Mouse (Mus musculus) kidney, postnatal 0 days (tissue): ENCODE measurements at regions not wholly inside any gene's neighbourhood (a gene's known extent, or its start where the extent isn't known, plus 50 kb on each side); places are given as distances from the start of the nearest gene placed in this dataset.

ENCODE experiments used
- ATAC-seq: fragments of 200-750 bp; cut with Nextera tagmentation; replicated peaks from 2 replicates; pipeline ENCODE4 v1.8.0; 2017; ENCODE audit warnings: low read depth, moderate number of reproducible peaks, moderate TSS enrichment, moderate library complexity; ENCODE audit not compliant: low FRiP score
- DNase-seq: peaks from one replicate; pipeline ENCODE4 v3.0.0-alpha.2; 2016; ENCODE audit warnings: low spot score
- H3K27ac ChIP-seq: fragments of 300-500 bp; sonication (generic); 2 replicates; pipeline ENCODE4 v1.5.1; 2014; ENCODE audit warnings: mild to moderate bottlenecking
- H3K27me3 ChIP-seq: fragments of 300-500 bp; sonication (generic); 2 replicates; pipeline ENCODE4 v1.6.1; 2014; ENCODE audit warnings: low read length, mixed read lengths; ENCODE audit not compliant: insufficient read depth
- H3K36me3 ChIP-seq: fragments of 300-500 bp; sonication (generic); 2 replicates; pipeline ENCODE4 v1.6.1; 2014; ENCODE audit warnings: low read length, mixed read lengths; ENCODE audit not compliant: insufficient read depth
- H3K4me1 ChIP-seq: fragments of 300-500 bp; sonication (generic); replicated peaks from 2 replicates; pipeline ENCODE4 v1.6.1; 2014; ENCODE audit warnings: antibody characterized with exemption, low read length, mixed read lengths; ENCODE audit not compliant: insufficient read depth
- H3K4me2 ChIP-seq: fragments of 300-500 bp; sonication (generic); 2 replicates; pipeline ENCODE4 v1.6.1; 2014; ENCODE audit warnings: mild to moderate bottlenecking, low read length, moderate library complexity, mixed read lengths
- H3K4me3 ChIP-seq: fragments of 300-500 bp; sonication (generic); replicated peaks from 2 replicates; pipeline ENCODE4 v1.5.1; 2014; ENCODE audit warnings: low read depth, low read length
- H3K9ac ChIP-seq: fragments of 300-500 bp; sonication (generic); 2 replicates; pipeline ENCODE4 v1.6.1; 2014; ENCODE audit warnings: low read depth, low read length
- H3K9me3 ChIP-seq: fragments of 300-500 bp; sonication (generic); replicated peaks from 2 replicates; pipeline ENCODE4 v1.6.1; 2016; ENCODE audit warnings: low read length, inconsistent platforms, mixed read lengths
- CTCF ChIP-seq: IDR thresholded peaks from 2 replicates; pipeline ENCODE4 v1.5.1; 2016; ENCODE audit warnings: antibody characterized with exemption, low read depth, mild to moderate bottlenecking, moderate library complexity
- WGBS: fragments of 180-500 bp; shearing (Covaris S2); extraction: QIAGEN DNeasy Blood & Tissue Kit; methylation state at CpG from one replicate; pipeline ENCODE4 v1.1.7; 2014; 5-methylcytosine and 5-hydroxymethylcytosine counted together

DNA sequence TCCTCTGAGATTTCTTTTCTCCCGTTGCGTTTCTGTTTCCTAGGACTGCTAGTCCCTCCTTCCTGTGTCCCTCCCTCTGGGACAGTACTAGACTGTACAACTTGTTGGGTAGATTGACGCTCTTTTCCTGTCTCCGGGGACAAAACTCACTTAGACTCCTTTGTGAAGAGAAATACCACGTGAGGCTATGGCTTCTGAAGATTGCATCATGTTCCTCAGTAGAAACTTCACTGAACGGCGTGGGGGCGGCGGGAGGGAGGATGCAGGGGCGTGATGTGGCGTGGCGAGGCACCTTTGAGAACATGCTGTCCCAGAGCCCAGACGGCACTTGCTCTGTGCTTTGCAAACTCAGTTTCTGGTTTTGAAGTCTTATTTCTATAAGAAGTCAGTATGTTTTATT, 78.5 kb downstream of the Spata18 start:
- Histone ChIP-seq H3K4me2 (no peak overlapping the region), H3K9me3 (no peaks in the 10 kb centered on the region), H3K4me1 (no peaks in the 10 kb centered on the region), H3K36me3 (no peaks in the 10 kb centered on the region), H3K9ac (no peak overlapping the region), H3K27ac (no peak overlapping the region), H3K27me3 (no peaks in the 10 kb centered on the region), H3K4me3 (no peak overlapping the region)
- no peak for ATAC-seq
- 58% methylated on average over 13 of the region's 13 CpGs for WGBS
- TF ChIP-seq CTCF: no peak
- peak; percentile 51 for DNase-seq

DNA sequence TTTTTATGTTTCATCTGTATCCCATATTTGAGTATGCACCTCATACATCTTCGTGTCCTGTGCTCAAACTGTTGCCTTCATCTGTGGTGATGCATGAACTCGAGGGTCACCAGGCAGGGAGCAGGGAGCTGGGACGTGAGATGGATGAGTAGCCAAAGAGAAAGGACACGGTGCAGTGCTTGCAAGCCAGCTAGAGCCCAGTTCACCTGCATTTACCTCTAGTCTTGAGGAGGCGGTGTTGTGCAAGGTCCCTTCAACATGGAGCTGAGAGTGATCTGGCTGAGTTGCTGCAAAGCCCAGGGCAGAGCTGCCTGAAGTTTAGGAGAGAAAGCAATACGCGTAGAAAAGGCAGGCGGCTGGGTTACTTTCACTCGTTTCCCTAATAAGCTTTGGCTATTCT, 80.2 kb downstream of the Spata18 start:
- DNase-seq (peak; percentile 19), ATAC-seq (no peak)
- 46% methylated on average over 9 of the region's 9 CpGs for WGBS
- H3K36me3 ChIP-seq: no peaks in the 10 kb centered on the region
- H3K4me1 ChIP-seq: no peaks in the 10 kb centered on the region
- H3K9me3 ChIP-seq: no peaks in the 10 kb centered on the region
- H3K27me3 ChIP-seq: no peaks in the 10 kb centered on the region
- no peak overlapping the region for H3K27ac ChIP-seq
- no peak overlapping the region for H3K9ac ChIP-seq
- TF ChIP-seq CTCF: 0 out of 2 replicates have a peak, but pooled peaks have one; percentile 11
- H3K4me3 ChIP-seq: no peak overlapping the region
- H3K4me2 ChIP-seq: no peak overlapping the region

DNA sequence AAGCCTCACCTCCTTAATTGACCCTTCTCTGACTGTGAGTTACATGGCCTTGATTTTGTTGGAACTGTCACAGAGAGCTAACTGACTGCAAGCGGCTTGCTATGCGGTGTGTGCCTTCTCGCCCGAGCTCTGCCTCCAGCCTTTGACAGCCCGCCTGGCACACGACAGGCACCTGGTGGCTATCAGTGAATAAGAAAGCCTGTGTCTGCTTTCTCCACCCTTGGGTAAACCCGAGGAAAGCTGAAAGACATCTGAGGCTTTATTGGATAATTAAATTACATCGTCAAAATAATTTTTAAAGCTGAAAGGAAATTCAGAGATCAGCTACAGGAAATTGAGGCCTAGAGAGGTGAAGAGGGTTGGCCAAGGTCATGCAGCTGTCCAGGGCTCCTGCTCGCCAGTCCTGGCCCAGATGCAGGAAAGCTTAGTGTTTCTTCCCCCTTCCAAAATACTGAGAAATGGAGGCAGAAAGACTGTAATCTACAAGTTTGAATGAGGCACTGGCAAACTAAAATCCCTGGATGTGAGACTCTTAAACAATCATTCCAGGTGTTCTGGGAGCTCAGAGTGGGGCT, 80.9 kb downstream of the Spata18 start:
- no peaks in the 10 kb centered on the region for H3K4me1 ChIP-seq
- H3K27me3 ChIP-seq: no peaks in the 10 kb centered on the region
- H3K27ac ChIP-seq: no peak overlapping the region
- no peak overlapping the region for H3K4me2 ChIP-seq
- DNase-seq: peak; percentile 26
- ATAC-seq: no peak
- no peak overlapping the region for H3K4me3 ChIP-seq
- H3K9me3 ChIP-seq: no peaks in the 10 kb centered on the region
- 25% methylated on average over 9 of the region's 9 CpGs for WGBS
- no peak for TF ChIP-seq CTCF
- no peaks in the 10 kb centered on the region for H3K36me3 ChIP-seq
- H3K9ac ChIP-seq: no peak overlapping the region

DNA sequence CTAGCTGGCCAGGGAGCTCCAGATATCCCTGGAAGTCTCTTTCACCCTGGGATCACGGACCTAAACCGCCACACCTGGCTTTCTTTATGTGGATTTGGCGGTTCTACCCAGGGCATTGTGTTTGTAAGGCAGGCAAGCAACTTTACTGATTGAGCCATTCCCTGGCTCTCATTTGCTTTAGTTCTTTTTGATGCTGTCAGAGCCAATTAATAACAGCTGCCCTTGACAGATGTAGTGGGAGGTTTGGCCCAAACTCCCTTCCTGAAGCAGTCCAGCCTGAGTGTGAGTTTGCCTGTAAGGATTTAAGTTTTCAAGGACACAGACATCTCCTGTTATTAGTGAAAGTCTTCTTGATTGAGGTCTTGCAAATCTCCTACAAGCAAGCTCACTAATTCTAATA, 89.6 kb downstream of the Spata18 start:
- no peaks in the 10 kb centered on the region for H3K36me3 ChIP-seq
- no peak for TF ChIP-seq CTCF
- no peak overlapping the region for H3K27ac ChIP-seq
- DNase-seq: peak; percentile 46
- H3K27me3 ChIP-seq: no peaks in the 10 kb centered on the region
- no peak overlapping the region for H3K9ac ChIP-seq
- H3K4me3 ChIP-seq: no peak overlapping the region
- H3K9me3 ChIP-seq: no peaks in the 10 kb centered on the region
- ATAC-seq: no peak
- 59% methylated on average over 3 of the region's 3 CpGs for WGBS
- no peak overlapping the region for H3K4me2 ChIP-seq
- no peaks in the 10 kb centered on the region for H3K4me1 ChIP-seq

DNA sequence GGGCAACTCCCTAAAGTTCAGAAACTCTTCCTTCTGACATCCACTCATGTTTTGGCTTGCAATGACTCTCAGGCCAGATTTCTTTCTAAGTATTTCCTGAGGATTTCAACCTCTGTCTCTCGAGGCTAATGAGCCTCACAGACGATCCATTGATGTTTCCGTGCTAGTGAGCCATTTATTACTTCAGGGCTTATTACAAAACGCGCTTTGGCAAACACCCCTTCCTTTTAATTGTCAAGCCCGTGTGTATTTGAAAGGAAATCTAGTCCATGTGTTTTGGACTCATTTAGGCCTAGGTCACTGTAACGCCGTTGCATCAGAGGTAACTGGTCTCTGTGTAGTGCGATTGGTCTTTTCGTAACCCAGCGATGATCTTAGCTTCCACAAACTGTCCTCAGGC, 90.3 kb downstream of the Spata18 start:
- Histone ChIP-seq H3K27ac (no peak overlapping the region), H3K4me3 (no peak overlapping the region), H3K27me3 (no peaks in the 10 kb centered on the region), H3K4me2 (no peak overlapping the region), H3K36me3 (no peaks in the 10 kb centered on the region), H3K9ac (no peak overlapping the region), H3K4me1 (no peaks in the 10 kb centered on the region), H3K9me3 (no peaks in the 10 kb centered on the region)
- ATAC-seq (no peak), DNase-seq (no peak)
- TF ChIP-seq CTCF: no peak
- 64% methylated on average over 11 of the region's 11 CpGs for WGBS

DNA sequence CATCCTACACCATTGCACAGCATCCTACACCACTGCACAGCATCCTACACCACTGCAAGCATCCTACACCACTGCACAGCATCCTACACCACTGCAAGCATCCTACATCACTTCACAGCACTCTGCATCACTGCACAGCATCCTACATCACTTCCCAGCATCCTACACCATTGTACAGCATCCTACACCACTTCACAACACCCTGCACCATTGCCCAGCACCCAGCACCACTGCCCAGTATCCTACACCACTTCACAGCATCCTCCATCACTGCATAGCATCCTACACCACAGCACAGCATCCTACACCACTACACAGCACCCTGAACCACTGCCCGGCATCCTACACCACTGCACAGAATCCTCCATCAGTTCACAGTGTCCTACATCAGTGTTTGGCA, 92.8 kb downstream of the Spata18 start:
- Histone ChIP-seq H3K4me2 (no peak overlapping the region), H3K4me1 (no peaks in the 10 kb centered on the region), H3K9ac (no peak overlapping the region), H3K27ac (no peak overlapping the region), H3K36me3 (no peaks in the 10 kb centered on the region), H3K27me3 (no peaks in the 10 kb centered on the region), H3K9me3 (no peaks in the 10 kb centered on the region), H3K4me3 (no peak overlapping the region)
- DNase-seq (no peak), ATAC-seq (no peak)
- TF ChIP-seq CTCF: no peak
- 95% methylated on average over 1 of the region's 1 CpGs for WGBS

DNA sequence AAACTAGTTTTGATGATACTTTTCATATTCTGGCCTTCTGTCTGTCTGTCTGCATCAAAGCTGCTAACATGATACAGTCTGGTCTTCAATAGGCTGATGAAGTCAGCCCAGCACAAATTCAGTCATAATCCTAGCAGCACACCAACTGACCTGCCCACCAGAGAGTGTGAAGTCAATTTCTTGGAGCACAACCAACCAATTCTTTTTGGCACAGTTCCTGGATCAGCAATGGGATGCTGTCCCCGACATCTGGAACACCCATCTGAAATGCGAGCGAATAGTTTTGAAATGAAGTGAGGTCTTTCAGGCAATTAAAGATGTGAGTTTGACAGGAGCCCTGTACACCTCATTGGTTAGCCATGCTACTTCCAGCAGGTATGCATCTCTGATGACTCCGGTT, 98.6 kb downstream of the Spata18 start:
- 51% methylated on average over 4 of the region's 4 CpGs for WGBS
- H3K9me3 ChIP-seq: no peaks in the 10 kb centered on the region
- no peak overlapping the region for H3K4me3 ChIP-seq
- no peak overlapping the region for H3K27ac ChIP-seq
- no peak overlapping the region for H3K9ac ChIP-seq
- H3K4me2 ChIP-seq: no peak overlapping the region
- no peak for DNase-seq
- no peaks in the 10 kb centered on the region for H3K36me3 ChIP-seq
- no peaks in the 10 kb centered on the region for H3K4me1 ChIP-seq
- no peaks in the 10 kb centered on the region for H3K27me3 ChIP-seq
- ATAC-seq: no peak
- no peak for TF ChIP-seq CTCF
